Mouse (Mus musculus) CH12.LX (cell line): ENCODE measurements around the gene Spns3. TPM values are rescaled to one million over a fixed set of nuclear protein-coding genes. Genes with fewer than 3 reads are reported as not detected.

Experiments used
- DNase-seq: peaks from one replicate; pipeline ENCODE4 v3.0.0-alpha.2; 2013; ENCODE audit errors: extremely low read depth
- H3K27ac ChIP-seq: 2 replicates; pipeline ENCODE4 v1.5.1; 2012; ENCODE audit warnings: low read depth, mild to moderate bottlenecking, control low read depth, moderate library complexity; ENCODE audit not compliant: insufficient read depth
- H3K27me3 ChIP-seq: replicated peaks from 2 replicates; pipeline ENCODE3; 2012; ENCODE audit warnings: inconsistent platforms
- H3K36me3 ChIP-seq, 2 experiments: replicated peaks in 1 of 2; 2 replicates each; pipeline versions ENCODE3 to v1.6.1; 2012; ENCODE audit warnings: inconsistent platforms in 1 of 2, low read length in 1 of 2, mild to moderate bottlenecking in 1 of 2, mixed read lengths in 1 of 2, moderate library complexity in 1 of 2; ENCODE audit not compliant: control insufficient read depth in 1 of 2, insufficient read depth in 1 of 2
- H3K4me1 ChIP-seq, 2 experiments: 2 replicates each; pipeline ENCODE4 v1.6.1; 2012; ENCODE audit warnings: inconsistent platforms in 1 of 2, moderate library complexity in 1 of 2; ENCODE audit not compliant: insufficient read depth in 2 of 2, control insufficient read depth in 1 of 2
- H3K4me2 ChIP-seq: 2 replicates; pipeline ENCODE4 v1.6.1; 2012; ENCODE audit warnings: low read depth, mild to moderate bottlenecking, control low read depth; ENCODE audit not compliant: poor library complexity, insufficient read depth, severe bottlenecking
- H3K4me3 ChIP-seq, 3 experiments: fragments of 150-350 bp in 1 of 3; sonication (generic) in 1 of 3; replicated peaks in 1 of 3; 2 replicates each; pipeline versions ENCODE3 to v1.5.1; 2011 to 2012; ENCODE audit warnings: low read depth in 2 of 3, low read length in 2 of 3, mild to moderate bottlenecking in 2 of 3, moderate library complexity in 2 of 3, control low read depth in 1 of 3, improper control_type of control experiment in 1 of 3, inconsistent platforms in 1 of 3, mixed read lengths in 1 of 3; ENCODE audit not compliant: poor library complexity in 1 of 3
- H3K79me2 ChIP-seq: replicated peaks from 2 replicates; pipeline ENCODE4 v1.6.1; 2012; ENCODE audit warnings: mild to moderate bottlenecking, moderate library complexity; ENCODE audit not compliant: control insufficient read depth, poor library complexity, insufficient read depth, severe bottlenecking; ENCODE audit errors: extremely low read depth
- H3K9ac ChIP-seq: 2 replicates; pipeline ENCODE4 v1.6.1; 2012; ENCODE audit warnings: low read depth, mild to moderate bottlenecking, control low read depth, moderate library complexity; ENCODE audit not compliant: insufficient read depth
- H3K9me3 ChIP-seq: replicated peaks from 2 replicates; pipeline ENCODE3; 2012; ENCODE audit warnings: low read length, inconsistent platforms, mixed read lengths
- BHLHE40 ChIP-seq: IDR thresholded peaks from 2 replicates; pipeline ENCODE4 v1.6.1; 2011; ENCODE audit warnings: mild to moderate bottlenecking, low read depth, low read length, improper control_type of control experiment
- CHD1 ChIP-seq: IDR thresholded peaks from 2 replicates; pipeline ENCODE4 v1.6.1; 2012; ENCODE audit warnings: low read depth, low read length, improper control_type of control experiment, inconsistent platforms
- JUND ChIP-seq: conservative IDR thresholded peaks from 2 replicates; pipeline ENCODE4 v1.6.1; 2011; ENCODE audit warnings: low read depth, low read length, improper control_type of control experiment
- MYC ChIP-seq: IDR thresholded peaks from 2 replicates; pipeline ENCODE4 v1.6.1; 2011; ENCODE audit warnings: low read depth, mild to moderate bottlenecking, improper control_type of control experiment, low read length
- NELFE ChIP-seq: IDR thresholded peaks from 2 replicates; pipeline ENCODE4 v1.6.1; 2011; ENCODE audit warnings: low read depth, low read length, improper control_type of control experiment
- NRF1 ChIP-seq: IDR thresholded peaks from 2 replicates; pipeline ENCODE4 v1.6.1; 2014; ENCODE audit warnings: low read depth, mild to moderate bottlenecking, inconsistent platforms, low read length, improper control_type of control experiment, moderate library complexity
- PAX5 ChIP-seq: IDR thresholded peaks from 2 replicates; pipeline ENCODE4 v1.6.1; 2012; ENCODE audit warnings: low read length, inconsistent platforms, mixed read lengths
- POLR2AphosphoS2 ChIP-seq: IDR thresholded peaks from 2 replicates; pipeline ENCODE4 v1.6.1; 2011; ENCODE audit warnings: low read depth, low read length, improper control_type of control experiment
- RCOR1 ChIP-seq: conservative IDR thresholded peaks from 2 replicates; pipeline ENCODE4 v1.6.1; 2012; ENCODE audit warnings: low read depth, mild to moderate bottlenecking, inconsistent platforms, low read length, improper control_type of control experiment
- USF1 ChIP-seq: IDR thresholded peaks from 2 replicates; pipeline ENCODE4 v1.6.1; 2014; ENCODE audit warnings: low read depth, mild to moderate bottlenecking, inconsistent platforms, low read length, improper control_type of control experiment
- ZC3H11A ChIP-seq: IDR thresholded peaks from 2 replicates; pipeline ENCODE4 v1.6.1; 2012; ENCODE audit warnings: low read depth, mild to moderate bottlenecking, inconsistent platforms, low read length, improper control_type of control experiment
- ZMIZ1 ChIP-seq: IDR thresholded peaks from 2 replicates; pipeline ENCODE4 v1.6.1; 2012; ENCODE audit warnings: low read depth, mild to moderate bottlenecking, inconsistent platforms, low read length, improper control_type of control experiment
- dilution Hi-C: fragments of 300-500 bp; cut with MboI; formaldehyde crosslinking; loops from 2 replicates; pipeline ENCODE4 v1.14.3; 2020; ENCODE audit warnings: low sequenced_read_pairs; ENCODE audit not compliant: extremely low pct_unique_long_range_greater_than_20kb, extremely low pct_ligation_motif_present
- in situ Hi-C: fragments of 300-500 bp; cut with MboI; formaldehyde crosslinking; loops from 3 replicates; pipeline ENCODE4 v1.14.3; 2019; ENCODE audit warnings: low sequenced_read_pairs, low pct_ligation_motif_present, low pct_unique_long_range_greater_than_20kb, mixed read lengths
- polyA plus RNA-seq: library from polyadenylated mRNA; unstranded; fragments of >175 nt; gene quantifications from 2 replicates; pipeline ENCODE4 v1.2.1, GENCODE M21; 2012; ENCODE audit warnings: low read depth; ENCODE audit not compliant: insufficient read length
- total RNA-seq, 2 experiments: library from RNA; depleted of rRNA; stranded (reverse); fragments of 300-350 nt in 1 of 2; fragments of >200 nt in 1 of 2; gene quantifications; 2 replicates each; pipeline ENCODE4 v1.2.3; 2012 to 2014

Spns3 gene
- total and polyA plus RNA-seq, 3 experiments: 0.21 to 1.8 (median 1.0) TPM

GRCm38 (mm10) chr11:72489881-72490301 lies 60.4 kb downstream of the Spns3 start, which contains the start of gene Spns2:
Gene Spns2 (minus strand): TSS chr11:72489904.
- Histone ChIP-seq H3K27ac (no peak within 1 kb of the TSS), H3K27me3 (peaks cover 88% of the 10 kb centered on the region), H3K4me2 (no peak within 1 kb of the TSS), H3K4me3 (no peak within 1 kb of the TSS), H3K9ac (no peak within 1 kb of the TSS), H3K79me2 (no peaks in the 10 kb centered on the region), H3K9me3 (peaks cover 10% of the 10 kb centered on the region), H3K4me1 (0 out of 4 replicates have a peak, but pooled peaks cover 0 to 3% of the 10 kb centered on the region in 2 experiments), H3K36me3 (no peaks in the 10 kb centered on the region)
- no peak for DNase-seq
- in situ Hi-C loops: no loop called here
- dilution Hi-C loops: no loop called here
- TF ChIP-seq JUND (no peak), BHLHE40 (peak; percentile 69)

- in situ Hi-C loops: no loop called here
Measured at GRCm38 (mm10) chr11:72489397-72489796, 60.9 kb downstream of the Spns3 start.

DNA sequence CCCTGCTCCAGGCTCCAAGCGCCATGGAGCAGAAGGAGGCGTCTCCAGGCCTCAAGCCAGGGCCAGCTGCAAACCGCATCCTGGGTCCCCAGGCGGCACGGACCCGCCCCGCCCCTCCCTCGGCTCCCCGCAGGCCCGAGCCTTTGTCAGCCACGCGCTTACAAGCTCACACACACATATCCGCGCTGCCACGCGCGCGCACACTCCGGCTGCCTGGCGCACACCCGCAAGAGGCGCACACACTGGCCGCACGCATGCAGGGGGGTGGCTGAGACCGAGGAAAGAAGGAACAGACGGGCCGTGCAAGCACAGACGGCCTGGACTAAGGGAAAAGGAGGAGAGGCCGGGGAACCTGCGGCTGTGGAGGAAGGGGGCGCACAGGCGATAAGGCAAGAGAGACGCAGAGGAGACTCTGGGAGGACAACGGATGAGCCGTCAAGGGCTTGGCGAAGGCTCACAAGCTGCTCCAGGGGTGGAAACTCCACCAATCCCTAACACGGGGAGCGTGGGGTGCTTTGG lies 61.5 kb downstream of the Spns3 start:
- no peak for DNase-seq
- dilution Hi-C loops (no loop called here), in situ Hi-C loops (no loop called here)
- Histone ChIP-seq H3K4me1 (0 out of 4 replicates have a peak, but pooled peaks cover 3 to 4% of the 10 kb centered on the region in 2 experiments), H3K9me3 (peaks cover 10% of the 10 kb centered on the region), H3K36me3 (no peaks in the 10 kb centered on the region), H3K4me2 (no peak overlapping the region), H3K4me3 (no peak overlapping the region), H3K27ac (no peak overlapping the region), H3K9ac (no peak overlapping the region), H3K79me2 (no peaks in the 10 kb centered on the region), H3K27me3 (peaks cover 87% of the 10 kb centered on the region)
- TF ChIP-seq USF1: no peak

More at GRCm38 (mm10) chr11:72489397-72489796, 60.9 kb downstream of the Spns3 start:
- Histone ChIP-seq H3K4me1 (0 out of 4 replicates have a peak, but pooled peaks cover 3 to 4% of the 10 kb centered on the region in 2 experiments), H3K4me2 (no peak overlapping the region), H3K79me2 (no peaks in the 10 kb centered on the region), H3K4me3 (no peak overlapping the region), H3K27ac (no peak overlapping the region), H3K27me3 (peaks cover 90% of the 10 kb centered on the region), H3K36me3 (no peaks in the 10 kb centered on the region), H3K9me3 (peaks cover 10% of the 10 kb centered on the region), H3K9ac (no peak overlapping the region)
- dilution Hi-C loops: no loop called here
- DNase-seq: no peak
- TF ChIP-seq CHD1 (no peak), MYC (no peak), ZC3H11A (no peak), POLR2AphosphoS2 (no peak), NRF1 (no peak), NELFE (no peak), RCOR1 (no peak), PAX5 (no peak), ZMIZ1 (no peak)
